10 mouse cellular contexts compared by ENCODE assay signal in genomic region chr4:118991797-118992196, GRCm38 (mm10). TPM values are rescaled to one million over a fixed set of nuclear protein-coding genes. Genes with fewer than 3 reads are reported as not detected.
DNase-seq lines count a peak whose midpoint lies in the region; TF ChIP-seq lines count a peak whose summit lies in the region.
"Had no signal": no experiment of that assay in that cellular context is flagged by ENCODE, and none has a peak within 500 bp of the region (broad histone marks: within the 10 kb centered on the region; RNA-seq: fewer than 3 reads in every experiment).

No protein-coding gene starts in this region.

- no peak overlapping the region for H3K27ac ChIP-seq in left cerebral cortex, adult 2 months
- H3K27ac ChIP-seq in ES-E14 (ENCODE audit: insufficient read depth, low read depth, low read length, poor library complexity, severe bottlenecking): no peak overlapping the region

- in situ Hi-C loops in ES-E14 (cut with MboI; ENCODE audit: low sequenced_read_pairs in 2 of 2, unreplicated experiment in 2 of 2): loop anchor here in 1 of 2 experiments (5.0 kb wide), 1 partner anchor 176 kb away; no protein-coding TSS in a partner anchor

- no peaks in the 10 kb centered on the region for H3K36me3 ChIP-seq in ES-E14 (ENCODE audit: control insufficient read depth, insufficient read depth, low read length, poor library complexity, severe bottlenecking)

- intact Hi-C loops in left cerebral cortex, adult 2 months (cut with DNase I): no loop called here
- intact Hi-C loops in gastrocnemius, postnatal 36 days (cut with DNase I): no loop called here

- peak; percentile 54 for TF ChIP-seq CTCF in left cerebral cortex, adult 2 months (IDR thresholded peaks at IDR 0.05)

- no peak for DNase-seq in left cerebral cortex, adult 2 months (ENCODE audit: extremely low spot score in 1 of 2, low spot score in 2 of 2)
- no peak for DNase-seq in left cerebral cortex, adult 18-20 months (ENCODE audit: low spot score in 2 of 2)
- DNase-seq in ES-E14 (ENCODE audit: low read depth, low spot score): no peak
- DNase-seq in brain, adult 2 months (ENCODE audit: low read depth, low spot score): peak; percentile 34
- peak; percentile 16 for DNase-seq in lung, postnatal 10 days
- DNase-seq in Muller cell, postnatal 12 days (ENCODE audit: inconsistent ontology term): no peak
- no peak for DNase-seq in gastrocnemius, postnatal 36 days
- DNase-seq in layer of hippocampus, adult 18-20 months (ENCODE audit: low spot score in 2 of 2): no peak
- DNase-seq: spleen, adult 18-20 months had no signal

- no peaks in the 10 kb centered on the region; the same call in 1 of the 2 replicates for H3K9me3 ChIP-seq in ES-E14 (ENCODE audit: control insufficient read depth, insufficient read depth, low read depth, low read length)

- H3K4me3 ChIP-seq in left cerebral cortex, adult 2 months: no peak overlapping the region
- H3K4me3 ChIP-seq in ES-E14 (ENCODE audit: insufficient read depth in 1 of 2, low read depth in 1 of 2, low read length in 2 of 2, poor library complexity in 1 of 2, severe bottlenecking in 1 of 2): no peak overlapping the region

- H3K9ac ChIP-seq in ES-E14 (ENCODE audit: insufficient read depth, low read depth, low read length, poor library complexity, severe bottlenecking): no peak overlapping the region

- peaks cover 0 to 5% of the 10 kb centered on the region in 2 experiments; a peak in 1 of 4 replicates for H3K4me1 ChIP-seq in ES-E14 (ENCODE audit: control insufficient read depth in 2 of 2, insufficient read depth in 2 of 2, low read length in 2 of 2, poor library complexity in 1 of 2)

TF ChIP-seq in ES-E14, 5 proteins besides CTCF, POLR2A, EP300 and RAD21:
- TF ChIP-seq HCFC1 (IDR thresholded peaks at IDR 0.05; ENCODE audit: borderline replicate concordance, insufficient read depth, low read length) (no peak), ZC3H11A (IDR thresholded peaks at IDR 0.05; ENCODE audit: borderline replicate concordance, low read depth, low read length) (peak; percentile 85)

RNA-seq across cellular contexts. Expression of gene Lao1, which starts 30.4 kb away (rescaled TPM):
- under 1 TPM in 1 of 2 experiments, not detected in 1; 0.23 TPM for total RNA-seq in left cerebral cortex, adult 2 months (2021)
- total RNA-seq in left cerebral cortex, adult 18-20 months (2021): not detected
- total RNA-seq in ES-E14 (2012; rRNA removed): not detected in 2 replicates
- total RNA-seq in gastrocnemius, postnatal 36 days (2021): under 1 TPM; 0.36 to 0.86 TPM
- under 1 TPM; 0.30 to 0.57 TPM for total RNA-seq in layer of hippocampus, adult 18-20 months (2021)
- total RNA-seq: megakaryocyte-erythroid progenitor cell, adult 5-6 weeks had no signal

RNA-seq across cellular contexts. Expression of gene Olfr1328, which starts 53.4 kb away (rescaled TPM):
- not detected for total RNA-seq in left cerebral cortex, adult 2 months (2021)
- not detected for total RNA-seq in left cerebral cortex, adult 18-20 months (2021)
- 0.11 TPM in 1 of 2 replicates, not detected in the other for total RNA-seq in ES-E14 (2012; rRNA removed)
- not detected for total RNA-seq in gastrocnemius, postnatal 36 days (2021)
- not detected for total RNA-seq in layer of hippocampus, adult 18-20 months (2021)
- total RNA-seq: megakaryocyte-erythroid progenitor cell, adult 5-6 weeks had no signal

Comparison
In these comparisons a context has a peak if more than half of its experiments do, and no peak if none do; other contexts are left out.
1. DNase-seq: peak in brain, adult 2 months (single experiment) and lung, postnatal 10 days (single experiment); none in left cerebral cortex, adult 2 months (0 of 2), left cerebral cortex, adult 18-20 months (0 of 2), ES-E14 (single experiment), Muller cell, postnatal 12 days (single experiment), gastrocnemius, postnatal 36 days (0 of 2) and layer of hippocampus, adult 18-20 months (0 of 2).